Mouse (Mus musculus) cerebellum, adult 18-20 months (tissue): Measurements from ENCODE around the gene Flt3l.
"Not testable (repeated sequence)": the region's sequence is repeated elsewhere in the genome, so short reads cannot be mapped to it uniquely, and the experiment has no call there.

ENCODE experiments used
- DNase-seq, 2 experiments: peaks; one replicate each; pipeline ENCODE4 v3.0.0; 2021

Gene Flt3l

DNA sequence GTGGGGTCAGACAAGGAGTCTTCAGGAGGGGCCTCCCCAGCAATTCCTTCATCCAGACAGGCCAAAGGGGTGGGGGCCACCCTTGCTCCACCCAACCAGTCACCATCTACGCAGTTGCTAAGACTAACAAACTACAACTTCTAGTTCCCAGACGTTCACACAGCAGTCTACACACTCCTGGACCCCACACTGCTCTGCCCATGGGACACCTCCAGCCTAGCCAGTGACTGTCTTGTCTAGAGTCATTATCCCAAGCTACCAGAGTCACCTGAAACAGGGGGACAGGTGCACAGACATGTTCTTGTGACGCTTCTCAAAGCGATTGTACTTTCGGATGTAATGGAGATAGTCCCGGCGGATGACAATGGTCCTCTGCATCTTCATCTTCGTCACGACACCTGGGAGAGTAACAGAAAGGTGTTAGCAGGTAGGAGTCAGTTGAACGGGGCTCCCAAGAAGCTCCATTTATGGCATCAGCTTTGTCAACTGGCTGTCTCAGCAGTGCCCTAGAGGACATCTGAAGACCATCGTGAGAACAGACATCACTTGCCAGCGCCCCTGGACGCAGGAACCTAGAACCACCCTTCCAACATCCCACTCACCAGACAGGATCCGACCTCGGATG is 13.6 kb downstream of the Flt3l start:
- DNase-seq = no peak

DNA sequence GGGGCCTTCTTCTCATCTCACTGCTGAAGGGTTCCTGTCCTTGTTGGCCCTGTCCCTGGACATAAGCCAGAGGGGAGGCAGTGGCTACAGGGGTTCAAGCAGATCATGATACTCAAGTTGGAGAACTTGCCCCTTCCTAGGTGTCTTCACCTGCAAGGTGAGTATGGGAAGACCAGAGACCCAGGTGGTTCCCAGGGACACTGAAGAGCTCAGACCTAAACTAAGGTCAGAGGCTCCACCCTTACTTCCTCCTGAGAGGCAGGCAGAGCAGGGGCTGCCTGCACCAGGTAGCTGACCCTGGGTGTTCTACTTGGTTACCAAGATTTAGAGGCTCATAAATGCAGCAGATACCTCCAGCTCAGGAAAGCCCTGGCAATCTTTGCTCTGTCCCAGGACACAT is 14.3 kb downstream of the Flt3l start:
- DNase-seq = no peak

DNA sequence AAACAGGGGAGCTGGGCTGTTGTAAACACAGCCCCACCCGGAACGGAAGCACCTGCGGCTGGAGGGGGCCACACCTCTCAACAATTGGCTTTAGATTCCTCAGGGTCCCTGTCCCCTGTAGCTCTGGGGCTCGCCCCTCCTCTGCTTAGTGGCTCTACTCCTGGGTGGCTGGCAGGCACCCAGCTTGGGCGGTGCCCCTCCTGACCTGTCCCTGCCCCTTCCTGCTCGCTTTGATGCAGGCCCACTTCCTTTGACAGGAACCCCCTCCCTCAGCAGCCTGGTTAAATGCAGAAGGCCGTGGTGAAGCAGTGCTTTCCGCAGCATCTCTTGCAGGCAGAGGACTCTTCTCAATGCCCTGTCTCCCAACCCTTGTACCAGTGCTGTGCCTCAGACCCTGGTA is 14.8 kb downstream of the Flt3l start:
- DNase-seq = no peak

DNA sequence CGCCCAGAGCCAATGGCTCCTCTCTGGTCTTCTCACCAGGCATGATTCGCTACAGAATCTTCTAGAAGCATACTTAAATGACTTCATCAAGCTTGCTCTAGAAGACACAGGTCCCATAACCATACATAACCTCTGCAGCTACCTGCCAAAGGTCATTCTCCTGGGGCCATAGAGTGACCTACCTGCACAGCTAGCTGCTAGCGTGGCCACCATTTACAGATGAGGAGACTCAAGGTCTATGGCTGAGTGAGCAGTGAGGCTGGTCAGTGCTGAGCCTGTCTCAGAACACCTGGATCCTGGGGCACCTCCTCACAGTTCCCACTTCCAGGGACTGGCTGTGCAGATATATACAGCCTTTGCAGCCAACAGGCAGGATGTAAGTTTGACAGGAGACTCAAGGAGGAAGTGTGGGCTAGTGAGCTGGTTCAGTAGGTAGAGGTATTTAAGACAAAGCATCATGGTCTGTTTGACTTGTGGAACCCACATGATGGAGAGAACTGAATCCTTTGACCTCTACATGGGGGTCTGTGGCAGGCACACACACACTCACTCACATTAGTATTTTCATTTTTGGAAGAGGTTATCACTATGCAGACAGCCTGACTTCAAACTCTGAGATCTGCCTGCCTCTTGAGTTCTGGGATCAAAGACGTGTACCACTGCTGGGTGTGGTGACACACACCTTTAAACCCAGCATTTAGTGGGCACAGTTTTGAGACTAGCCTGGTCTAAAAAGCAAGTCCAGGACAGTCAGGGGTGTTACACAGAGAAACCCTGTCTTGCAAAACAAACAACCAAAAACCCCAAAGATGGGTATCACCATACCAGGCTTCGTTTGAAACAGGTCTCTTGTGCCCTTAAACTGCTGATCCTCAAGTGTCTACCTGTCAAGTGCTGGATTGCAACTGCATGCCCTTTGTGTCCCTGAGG is 16.2 kb downstream of the Flt3l start:
- DNase-seq = no peak

DNA sequence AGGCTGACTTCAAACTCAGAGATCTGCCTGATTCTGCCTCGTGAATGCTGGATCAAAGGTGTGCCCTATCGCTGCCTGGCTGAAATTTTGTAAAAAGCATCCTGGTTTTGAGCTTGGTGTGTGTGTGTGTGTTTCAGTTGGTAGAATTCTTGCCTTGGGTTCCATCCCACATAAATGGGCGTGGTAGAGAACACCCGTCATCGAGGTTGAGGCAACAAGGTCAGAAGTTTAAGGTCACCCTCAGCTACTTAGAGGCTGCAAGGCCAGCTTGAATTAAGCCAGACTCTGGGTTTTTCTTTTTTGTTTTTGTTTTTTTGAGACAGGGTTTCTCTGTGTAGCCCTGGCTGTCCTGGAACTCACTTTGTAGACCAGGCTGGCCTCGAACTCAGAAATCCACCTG is 17.9 kb downstream of the Flt3l start:
- DNase-seq = no peak

DNA sequence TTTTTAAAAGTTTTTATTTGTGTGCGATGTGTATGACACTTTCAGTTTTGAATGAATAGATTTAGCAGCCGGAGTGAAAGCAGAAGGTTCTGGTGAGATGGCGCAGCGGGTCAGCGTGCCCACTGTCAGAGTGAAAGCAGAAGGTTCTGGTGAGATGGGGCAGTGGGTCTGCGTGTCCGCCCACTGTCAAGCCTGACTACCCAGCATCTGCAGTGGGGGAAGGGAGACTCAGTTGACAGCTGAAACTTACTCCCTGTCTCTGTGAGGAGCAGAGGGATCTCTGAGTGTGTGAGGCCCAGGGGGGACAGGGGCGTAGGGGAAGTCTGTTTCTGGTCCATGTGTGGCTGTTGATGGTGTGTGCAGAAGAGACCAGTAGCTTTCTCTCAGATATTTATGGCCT is 18.7 kb downstream of the Flt3l start:
- DNase-seq = no peak

DNA sequence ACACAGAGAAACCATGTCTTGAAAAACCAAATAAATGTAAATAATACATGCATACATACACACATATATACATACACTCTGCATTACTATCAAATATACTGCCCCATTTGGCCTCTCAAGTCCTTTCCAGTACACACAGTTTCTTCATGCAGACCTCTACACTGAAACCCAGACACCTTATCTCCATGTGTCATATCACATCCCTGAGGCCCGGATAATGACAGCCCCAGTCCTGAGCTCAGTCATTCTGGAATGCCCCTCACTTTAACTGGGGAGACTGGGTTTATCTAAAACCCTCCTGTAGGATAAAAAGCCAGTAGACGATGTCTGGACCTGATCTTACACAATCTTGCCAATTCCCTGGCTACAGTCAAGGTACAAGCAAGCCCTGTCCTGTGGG is 22.8 kb downstream of the Flt3l start:
- DNase-seq = no peak

DNA sequence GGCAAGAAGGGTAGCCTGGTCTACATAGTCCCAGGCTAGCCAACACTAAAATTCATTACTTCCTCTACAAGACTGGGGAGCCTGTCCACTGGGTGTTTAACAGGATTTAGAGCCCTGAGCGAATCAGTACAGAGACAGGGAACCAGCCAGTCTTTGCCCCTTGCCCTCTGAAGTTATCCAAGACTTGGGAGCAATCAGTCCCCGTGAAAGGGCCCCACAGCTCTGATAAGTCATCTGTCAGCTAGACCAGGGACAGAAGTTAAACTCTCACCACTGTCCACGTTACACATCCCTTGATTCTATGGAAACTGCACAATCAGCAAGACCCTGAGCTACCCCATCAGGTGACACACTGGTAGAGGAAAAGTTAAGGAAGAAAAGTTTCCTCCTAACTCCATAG is 23.7 kb downstream of the Flt3l start:
- DNase-seq = no peak

DNA sequence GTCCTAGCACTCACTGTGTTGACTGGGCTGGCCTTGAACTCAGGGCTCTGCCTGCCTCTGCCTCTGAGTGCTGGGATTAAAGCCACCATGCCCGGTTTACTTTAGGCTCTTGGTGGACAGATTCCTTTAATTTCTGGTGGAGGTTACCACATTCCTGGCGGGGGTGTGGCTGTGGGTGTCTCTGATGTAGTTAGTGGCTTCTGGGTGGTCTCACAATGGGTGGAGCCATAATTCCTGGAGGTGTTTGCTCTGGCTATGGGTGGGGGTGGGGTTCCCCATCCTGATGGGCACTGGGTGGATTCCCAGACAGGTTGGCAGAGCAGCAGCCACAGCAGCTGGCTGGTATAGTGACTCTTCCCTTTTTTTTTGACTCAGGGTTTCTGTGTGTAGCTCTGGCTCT is 24.3 kb downstream of the Flt3l start:
- DNase-seq = no peak

DNA sequence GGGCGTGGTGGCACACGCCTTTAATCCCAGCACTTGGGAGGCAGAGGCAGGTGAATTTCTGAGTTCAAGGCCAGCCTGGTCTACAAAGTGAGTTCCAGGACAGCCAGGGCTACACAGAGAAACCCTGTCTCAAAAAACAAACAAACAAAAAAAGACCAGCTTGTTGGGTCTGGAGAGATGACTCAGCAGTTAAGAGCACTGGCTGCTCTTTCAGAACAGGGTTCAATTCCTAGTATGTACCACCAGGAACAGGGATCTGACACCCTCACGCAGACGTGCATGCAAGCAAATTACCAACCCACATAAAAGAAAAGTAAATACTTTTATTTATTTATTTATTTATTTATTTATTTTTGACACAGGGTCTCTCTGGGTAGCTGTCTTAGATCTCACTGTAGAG is 26.1 kb downstream of the Flt3l start:
- DNase-seq = not testable (repeated sequence)

DNA sequence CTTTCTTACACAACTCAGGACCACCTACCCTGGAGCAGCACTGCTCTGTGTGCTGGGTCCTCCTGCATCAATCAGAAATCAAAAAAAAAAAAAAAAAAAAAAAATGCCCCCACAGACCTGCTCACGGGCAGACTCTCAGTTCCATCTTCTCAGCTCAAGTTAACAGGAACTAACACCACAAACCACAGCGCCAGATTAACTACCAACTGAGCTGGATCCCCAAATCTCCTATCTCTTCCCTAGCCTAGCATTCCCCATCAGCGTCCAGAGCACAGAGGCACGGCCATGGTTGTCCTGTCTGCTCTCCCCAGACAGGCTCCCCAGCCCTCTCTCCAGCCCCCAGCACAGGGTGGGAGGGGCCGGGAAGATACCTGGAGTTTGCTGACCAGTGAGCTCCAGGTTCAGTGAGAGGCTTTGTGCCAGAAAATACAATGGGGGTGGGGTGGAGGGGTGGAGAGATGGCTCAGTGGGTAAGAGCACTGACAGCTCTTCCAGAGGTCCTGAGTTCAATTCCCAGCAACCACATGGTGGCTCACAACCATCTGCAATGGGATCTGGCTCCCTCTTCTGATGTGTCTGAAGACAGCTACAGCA is 29.1 kb downstream of the Flt3l start:
- DNase-seq = no peak

DNA sequence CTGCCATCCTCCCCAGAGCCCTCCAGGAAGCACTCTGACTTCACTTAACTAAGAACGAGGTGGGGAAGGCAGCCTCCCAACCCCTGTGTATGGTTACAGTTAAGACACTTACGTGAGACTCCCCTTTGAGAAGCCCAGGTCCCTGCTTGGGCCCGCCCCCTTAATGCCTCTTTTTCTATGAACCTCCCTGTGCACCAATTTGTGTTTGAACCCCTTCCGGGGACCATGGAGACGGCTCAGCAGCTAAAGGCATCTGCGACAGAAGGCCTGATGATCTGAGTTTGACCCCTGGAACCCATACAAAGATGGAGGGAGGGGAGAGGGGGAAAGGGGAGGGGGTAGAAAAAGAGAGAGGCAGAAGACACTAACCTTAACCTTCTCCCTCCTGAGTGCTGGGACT is 29.8 kb downstream of the Flt3l start:
- no peak for DNase-seq

DNA sequence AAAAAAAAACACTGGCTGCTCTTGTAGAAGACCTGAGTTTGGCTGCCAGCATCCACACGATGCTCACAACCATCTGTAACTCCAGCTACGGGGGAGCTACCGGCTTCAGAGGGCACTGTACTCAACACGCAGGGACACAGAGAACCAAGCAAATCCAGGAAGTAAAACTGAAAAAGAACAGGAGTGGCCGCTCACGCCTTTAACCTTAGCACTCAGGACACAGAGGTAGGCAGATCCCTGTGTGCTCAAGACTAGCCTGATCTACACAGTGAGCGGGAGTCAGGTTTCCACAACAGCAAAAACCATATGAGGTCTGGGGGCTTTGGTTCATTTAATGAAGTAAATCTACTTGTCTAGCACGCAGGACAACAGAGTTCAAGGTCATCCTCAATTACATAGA is 30.7 kb downstream of the Flt3l start:
- DNase-seq = no peak

DNA sequence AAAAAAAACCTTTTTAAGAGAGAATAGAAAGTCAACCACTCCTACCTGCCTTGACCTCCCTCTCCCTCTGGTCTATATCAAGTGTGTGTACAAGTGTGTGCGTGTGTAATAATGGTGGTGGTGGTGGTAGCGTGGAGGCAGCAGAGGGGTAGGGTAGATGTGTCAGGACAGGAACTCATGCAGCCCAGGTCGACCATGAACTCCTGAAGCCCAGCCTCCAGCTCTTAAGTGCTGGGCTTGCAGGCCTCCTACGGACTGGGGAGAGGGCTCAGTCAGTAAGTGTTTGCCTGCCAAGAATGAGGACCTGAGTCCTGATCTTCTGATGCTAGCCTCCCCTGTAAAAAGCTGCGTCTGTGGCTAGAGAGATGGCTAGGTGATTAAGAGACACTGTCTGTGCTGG is 31.3 kb downstream of the Flt3l start:
- no peak for DNase-seq

DNA sequence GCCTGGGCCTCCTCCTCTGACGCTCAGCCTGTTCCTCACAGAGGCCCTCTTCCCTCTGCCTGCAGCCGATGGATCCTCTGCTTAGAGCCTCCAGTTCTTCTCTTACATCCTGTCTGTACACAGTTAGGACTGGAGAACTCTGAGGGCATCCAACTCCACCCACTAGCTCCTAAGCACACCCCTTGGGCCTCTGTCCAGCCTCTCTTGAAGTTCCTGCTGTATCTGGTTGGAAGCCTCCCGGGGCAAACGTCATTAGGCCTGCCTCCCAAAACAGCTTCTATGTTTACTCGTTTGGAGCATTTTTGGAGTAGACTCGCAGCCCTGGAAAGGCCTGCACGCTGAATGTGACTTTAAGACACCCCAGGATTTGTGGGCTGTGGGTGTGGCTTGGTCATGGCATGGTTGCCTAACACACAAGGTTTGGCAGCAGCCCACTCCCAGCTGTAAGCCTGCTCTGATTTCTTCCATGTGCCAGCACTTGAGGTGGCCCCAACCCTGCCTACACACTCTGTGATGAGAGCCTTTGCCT is 32.5 kb downstream of the Flt3l start, which contains the start of gene Fcgrt:
Gene Fcgrt, minus strand, starts transcription at position 200 of the 529 bp plus-strand sequence.
- peak; percentile 30 to 46 for DNase-seq

DNA sequence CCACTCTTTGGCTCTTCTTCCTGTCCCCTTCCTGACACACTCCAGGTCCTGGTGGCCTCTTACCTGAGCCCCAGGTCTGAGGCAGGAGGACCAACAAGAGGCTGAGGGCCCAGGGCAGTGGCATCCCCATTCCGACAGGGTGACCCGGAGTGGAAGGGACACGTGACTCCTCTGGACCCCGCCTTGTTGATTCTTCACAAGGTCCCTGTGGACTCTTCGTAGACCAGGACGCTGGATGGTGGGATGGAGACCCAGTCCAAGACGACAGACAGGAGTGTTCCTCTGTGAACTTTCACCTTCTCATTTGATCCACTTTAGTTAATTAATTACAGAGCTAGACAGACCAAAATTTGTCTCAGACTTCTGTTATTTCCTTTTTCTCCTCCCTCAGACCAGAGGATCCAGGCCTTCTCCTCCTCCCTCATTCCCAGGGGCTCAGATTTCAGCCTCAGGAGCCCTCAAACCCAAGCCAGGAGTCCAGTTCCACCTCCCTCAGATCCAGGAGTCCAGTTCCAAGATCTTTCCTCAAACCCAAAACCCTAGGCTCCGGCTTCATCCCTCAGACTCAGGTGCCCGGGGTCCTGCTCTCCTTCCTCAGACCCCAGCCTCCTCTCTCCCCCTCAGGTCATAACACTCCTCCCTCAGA is 33.2 kb downstream of the Flt3l start:
- DNase-seq = no peak

DNA sequence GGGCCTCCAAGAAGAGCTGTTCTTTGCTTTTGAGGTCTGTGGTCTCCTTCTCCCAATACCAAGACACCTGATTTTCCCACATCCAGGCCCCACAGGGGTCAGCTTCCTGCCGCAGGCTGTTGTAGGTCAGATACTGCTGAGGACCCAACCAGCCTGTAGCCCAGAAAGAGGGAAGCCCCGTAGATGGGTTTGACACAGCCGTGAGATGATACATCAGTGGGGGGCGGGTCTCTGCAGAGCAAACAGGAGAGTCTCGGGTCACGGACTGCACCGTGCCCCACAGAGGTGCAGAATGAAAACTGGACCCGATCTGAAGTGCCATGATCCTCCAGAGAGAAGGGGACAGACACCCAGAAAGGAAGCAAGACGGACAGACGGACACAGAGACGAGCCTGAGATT is 33.8 kb downstream of the Flt3l start:
- no peak for DNase-seq

DNA sequence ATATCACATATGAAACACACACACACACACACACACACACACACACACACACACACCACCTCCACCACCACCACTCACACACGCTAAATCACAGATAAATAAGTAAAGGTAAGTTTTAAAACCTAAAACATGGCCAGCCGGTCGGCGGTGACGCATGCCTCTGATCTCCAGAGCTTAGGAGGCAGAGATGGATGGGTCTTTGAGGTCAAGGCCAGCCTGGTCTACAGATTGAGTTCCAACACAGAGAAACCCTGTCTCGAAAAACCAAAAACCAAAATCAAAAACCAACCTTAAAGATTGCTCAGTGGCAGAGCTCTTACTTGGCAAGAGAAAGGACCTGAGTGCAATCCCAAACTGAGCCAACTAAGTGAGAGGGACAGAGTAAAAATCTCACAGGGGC is 36.2 kb downstream of the Flt3l start:
- no peak for DNase-seq

DNA sequence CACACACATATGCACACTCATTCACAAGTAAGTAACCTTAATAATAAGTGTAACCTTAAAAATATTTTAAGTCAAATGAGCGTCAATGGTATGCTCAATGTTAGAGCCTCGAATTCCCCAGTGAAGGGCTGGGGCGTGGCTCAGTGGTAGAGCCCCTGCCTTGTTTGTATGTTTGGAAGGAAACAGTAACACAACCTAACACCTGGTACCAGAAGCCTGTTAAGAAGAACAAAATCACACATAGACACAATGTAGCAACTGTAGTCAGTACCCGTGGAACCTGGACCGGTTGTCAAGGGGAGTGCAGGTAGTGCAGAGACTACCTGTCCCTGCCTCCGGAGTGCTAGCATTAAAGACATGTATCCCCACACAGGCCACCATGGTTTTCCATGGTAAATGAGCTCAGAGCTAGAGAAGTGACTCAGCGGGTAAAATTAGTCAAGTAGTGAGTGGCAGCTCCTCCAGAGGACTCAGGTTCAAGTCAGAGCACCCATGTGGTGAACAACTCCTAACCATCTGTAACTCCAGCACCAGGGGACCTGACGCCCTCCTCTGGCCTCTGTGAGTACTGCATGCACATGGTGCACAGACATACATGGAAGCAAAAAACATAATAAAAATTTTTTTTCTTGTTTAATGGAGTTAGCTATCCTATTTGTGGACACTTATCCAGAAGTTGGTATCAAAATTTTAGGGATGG is 37.5 kb downstream of the Flt3l start:
- no peak for DNase-seq

DNA sequence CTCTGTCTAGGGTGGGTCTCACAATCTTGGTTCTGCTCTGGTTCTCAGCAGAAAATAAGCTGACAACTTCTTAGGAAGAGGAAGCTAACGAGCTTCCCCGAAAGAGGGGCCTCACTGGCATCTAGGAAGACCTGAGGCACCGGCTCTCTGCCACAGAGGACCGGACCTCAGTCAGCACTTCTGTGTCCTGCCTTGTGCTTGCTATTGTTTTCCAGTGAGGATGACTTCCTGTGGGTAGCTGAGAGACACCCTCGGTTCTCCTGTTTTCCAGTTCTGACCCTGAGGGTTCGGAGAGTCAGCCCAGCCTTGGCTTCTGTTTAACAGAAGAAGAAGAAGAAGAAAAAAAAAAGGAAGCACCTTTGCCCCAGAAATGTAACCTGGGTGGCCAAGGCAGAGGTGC is 38.8 kb downstream of the Flt3l start:
- DNase-seq = no peak

DNA sequence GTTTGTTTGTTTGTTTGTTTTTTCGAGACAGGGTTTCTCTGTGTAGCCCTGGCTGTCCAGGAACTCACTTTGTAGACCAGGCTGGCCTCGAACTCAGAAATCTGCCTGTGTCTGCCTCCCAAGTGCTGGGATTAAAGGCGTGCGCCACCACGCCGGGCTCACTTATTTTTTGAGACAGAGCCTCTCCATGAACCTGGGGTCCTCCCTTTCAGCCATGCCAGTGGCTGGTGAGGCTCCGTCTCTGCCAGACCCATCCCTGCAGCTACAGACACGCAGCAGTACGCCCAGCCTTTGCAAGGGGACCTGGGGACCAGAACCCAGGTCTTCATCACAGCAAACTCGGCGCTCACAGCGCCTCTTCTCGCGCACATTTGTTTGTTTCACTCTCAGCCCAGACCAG is 40.3 kb downstream of the Flt3l start:
- not testable (repeated sequence) for DNase-seq

DNA sequence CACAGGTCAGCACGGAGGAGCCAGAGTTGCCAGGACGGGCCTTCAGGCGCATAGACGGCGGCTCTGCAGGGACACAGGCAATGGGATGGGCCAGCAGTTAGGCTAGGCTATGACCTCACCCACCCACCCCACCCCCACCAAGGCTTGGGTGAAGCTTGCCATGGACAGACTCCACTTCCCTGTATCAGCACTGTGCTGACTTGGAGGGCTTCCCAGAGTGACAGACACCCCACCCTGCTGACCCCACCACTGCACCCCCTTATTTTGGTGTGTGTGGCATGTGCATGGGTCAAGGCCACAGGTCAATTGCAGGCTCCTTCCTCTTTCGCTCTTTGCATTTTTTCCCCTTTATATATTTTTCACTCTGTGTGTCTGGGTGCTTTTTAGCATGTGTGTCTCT is 40.9 kb downstream of the Flt3l start:
- no peak for DNase-seq

DNA sequence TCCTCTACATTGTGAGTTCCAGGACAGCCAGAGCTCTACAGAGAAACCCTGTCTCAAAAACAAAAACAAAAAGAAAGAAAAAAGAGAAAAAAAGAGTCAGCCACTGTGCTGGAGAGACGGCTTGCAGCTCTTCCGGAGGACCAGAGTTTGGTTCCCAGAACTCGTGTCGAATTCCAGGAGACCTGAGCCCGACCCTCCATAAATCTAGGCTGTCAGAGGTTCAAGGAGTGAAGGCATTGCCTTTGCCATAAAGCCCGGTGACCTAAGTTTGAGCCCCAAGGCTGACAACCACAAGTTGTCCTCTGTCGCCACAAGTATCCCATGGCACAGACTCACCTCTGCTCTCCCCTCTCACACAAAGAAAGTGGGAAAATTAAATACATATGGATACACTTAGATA is 42.1 kb downstream of the Flt3l start:
- no peak for DNase-seq
